Mouse (Mus musculus) hindbrain, embryonic 14.5 days (tissue): ENCODE measurements around the gene Spata5. TPM values are rescaled to one million over a fixed set of nuclear protein-coding genes. Genes with fewer than 3 reads are reported as not detected.

Source experiments
- ATAC-seq: fragments of 200-750 bp; cut with Nextera tagmentation; 2 replicates; pipeline ENCODE4 v1.8.0; 2017; ENCODE audit warnings: moderate number of reproducible peaks, mild to moderate bottlenecking, moderate TSS enrichment, moderate library complexity; ENCODE audit not compliant: low FRiP score
- DNase-seq: peaks from one replicate; pipeline ENCODE4 v3.0.0-alpha.2; 2015; ENCODE audit warnings: low spot score
- H3K27ac ChIP-seq: fragments of 300-500 bp; sonication (generic); 2 replicates; pipeline ENCODE4 v1.5.1; 2014; ENCODE audit warnings: mild to moderate bottlenecking, moderate library complexity
- H3K27me3 ChIP-seq: fragments of 300-500 bp; sonication (generic); 2 replicates; pipeline ENCODE4 v1.6.1; 2014; ENCODE audit warnings: mild to moderate bottlenecking, low read length, mixed read lengths; ENCODE audit not compliant: control insufficient read depth, insufficient read depth
- H3K36me3 ChIP-seq: fragments of 300-500 bp; sonication (generic); replicated peaks from 2 replicates; pipeline ENCODE4 v1.6.1; 2014; ENCODE audit not compliant: control insufficient read depth, insufficient read depth
- H3K4me1 ChIP-seq: fragments of 300-500 bp; sonication (generic); replicated peaks from 2 replicates; pipeline ENCODE4 v1.6.1; 2014; ENCODE audit warnings: antibody characterized with exemption, low read length, mixed read lengths; ENCODE audit not compliant: control insufficient read depth, insufficient read depth
- H3K4me2 ChIP-seq: fragments of 300-500 bp; sonication (generic); replicated peaks from 2 replicates; pipeline ENCODE4 v1.6.1; 2014; ENCODE audit warnings: mild to moderate bottlenecking, moderate library complexity
- H3K4me3 ChIP-seq: fragments of 300-500 bp; sonication (generic); replicated peaks from 2 replicates; pipeline ENCODE4 v1.5.1; 2014; ENCODE audit warnings: mild to moderate bottlenecking, low read length
- H3K9ac ChIP-seq: fragments of 300-500 bp; sonication (generic); 2 replicates; pipeline ENCODE4 v1.6.1; 2014
- H3K9me3 ChIP-seq: fragments of 300-500 bp; sonication (generic); 2 replicates; pipeline ENCODE4 v1.6.1; 2016; ENCODE audit warnings: low read length; ENCODE audit not compliant: control insufficient read depth
- WGBS: fragments of 180-500 bp; shearing (Covaris S2); extraction: QIAGEN DNeasy Blood & Tissue Kit; methylation state at CpG from one replicate; pipeline ENCODE4 v1.1.7; 2014; 5-methylcytosine and 5-hydroxymethylcytosine counted together
- polyA plus RNA-seq: library from polyadenylated mRNA; unstranded; fragments of >200 nt; fragmentation: Nextera tagmentation; extraction: Ambion mirVana; gene quantifications from 2 replicates; pipeline ENCODE4 v1.2.1, GENCODE M21; 2014

Spata5 gene
- polyA plus RNA-seq, 1 experiment from 2014 or later: 33.1 TPM

DNA sequence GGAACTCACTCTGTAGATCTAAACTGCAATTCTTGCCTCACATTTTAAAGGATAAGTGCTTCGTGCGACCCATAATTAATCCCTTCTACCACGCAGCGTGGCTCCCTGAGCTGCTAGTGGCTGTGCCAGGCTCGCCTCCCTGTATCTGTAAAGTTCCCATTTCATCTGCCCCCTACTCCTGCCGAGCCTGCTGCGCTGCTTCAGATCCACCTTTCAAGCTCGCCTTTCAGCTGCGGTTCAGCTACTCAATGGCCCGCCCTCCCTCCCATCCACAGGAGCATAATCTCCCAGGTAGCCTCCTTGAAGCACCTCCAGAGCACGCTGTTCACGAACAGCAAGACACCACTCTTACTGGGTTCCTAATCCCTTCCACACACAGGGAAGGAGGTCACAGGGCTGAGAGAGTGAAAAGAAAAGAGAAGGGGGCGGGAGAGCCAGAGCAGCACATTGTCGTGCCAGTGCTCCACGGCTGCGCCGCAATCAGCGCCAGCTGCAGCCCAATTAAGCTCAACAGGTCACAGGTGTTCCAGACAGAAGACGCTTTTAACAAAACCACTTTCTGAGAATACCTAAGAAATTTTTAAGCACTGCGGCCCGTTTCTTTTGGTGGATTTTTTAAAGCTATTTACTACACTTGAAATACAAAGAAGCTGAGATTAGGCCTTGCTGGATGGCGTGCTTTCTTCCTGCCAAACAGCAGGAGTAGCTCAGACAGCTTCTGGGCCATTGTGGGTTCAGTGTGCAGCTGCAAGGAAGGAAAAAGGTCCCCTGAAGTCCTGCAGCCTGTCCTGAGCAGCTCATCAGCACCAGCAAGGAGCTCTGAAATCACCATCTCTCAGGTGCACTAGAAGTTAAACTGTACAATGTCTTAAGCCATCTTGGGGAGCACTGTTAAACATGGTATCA, 150.2 kb downstream of the Spata5 start:
- 16% methylated on average over 22 of the region's 22 CpGs for WGBS
- H3K9ac ChIP-seq: peak overlapping the region; percentile 6; the same call in 1 of the 2 replicates
- H3K4me2 ChIP-seq: peak overlapping the region; percentile 39
- peaks cover 9% of the 10 kb centered on the region for H3K4me1 ChIP-seq
- no peaks in the 10 kb centered on the region for H3K9me3 ChIP-seq
- no peaks in the 10 kb centered on the region for H3K36me3 ChIP-seq
- DNase-seq (peak; percentile 34), ATAC-seq (peak; percentile 81; the same call in 1 of the 2 replicates)
- no peaks in the 10 kb centered on the region for H3K27me3 ChIP-seq
- no peak overlapping the region for H3K4me3 ChIP-seq
- H3K27ac ChIP-seq: no peak overlapping the region

DNA sequence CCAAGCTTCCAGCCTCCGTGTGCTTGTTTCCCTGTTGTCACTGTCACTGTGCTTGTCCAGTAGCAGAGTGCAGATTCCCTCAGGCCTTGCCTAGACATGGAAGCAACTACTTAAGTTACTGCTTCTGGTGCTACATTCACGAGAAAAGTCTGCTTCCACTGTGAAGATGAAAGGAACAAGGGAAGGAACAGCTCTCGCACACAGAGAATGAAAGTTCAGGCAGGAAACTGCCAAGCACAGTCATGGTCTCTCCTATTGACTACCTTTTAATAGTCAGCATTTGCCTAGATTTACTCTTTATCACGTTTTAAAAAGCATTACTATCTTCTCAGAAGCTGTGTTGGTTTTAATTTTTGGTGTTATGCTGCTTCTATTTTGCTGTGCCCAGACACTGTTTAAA, 151.9 kb downstream of the Spata5 start:
- H3K4me3 ChIP-seq: no peak overlapping the region
- no peaks in the 10 kb centered on the region for H3K9me3 ChIP-seq
- H3K27ac ChIP-seq: no peak overlapping the region
- peaks cover 9% of the 10 kb centered on the region for H3K4me1 ChIP-seq
- H3K4me2 ChIP-seq: no peak overlapping the region
- DNase-seq (no peak), ATAC-seq (no peak)
- WGBS: 56% methylated on average over 4 of the region's 4 CpGs
- H3K27me3 ChIP-seq: no peaks in the 10 kb centered on the region
- no peak overlapping the region for H3K9ac ChIP-seq
- H3K36me3 ChIP-seq: no peaks in the 10 kb centered on the region

DNA sequence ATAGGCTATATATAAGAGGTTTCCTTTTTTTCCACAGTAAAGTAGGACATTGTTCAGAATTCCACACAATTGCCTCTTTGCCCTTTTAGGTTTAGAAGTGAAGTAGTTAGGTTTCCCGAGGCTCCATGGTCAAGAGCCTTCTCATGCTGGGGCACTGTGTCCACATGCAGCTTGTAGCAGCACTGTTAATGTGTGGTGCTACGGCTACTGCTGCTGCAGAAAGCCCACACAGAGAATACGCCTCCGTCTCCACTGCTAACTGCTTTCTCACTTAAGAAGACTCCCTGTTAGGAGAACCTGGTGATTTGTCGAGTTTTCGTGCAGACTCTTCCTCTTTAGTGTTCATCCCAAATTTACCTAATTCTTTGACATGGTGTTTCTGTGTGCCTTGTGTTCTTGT, 152.4 kb downstream of the Spata5 start:
- no peak overlapping the region for H3K27ac ChIP-seq
- DNase-seq (no peak), ATAC-seq (no peak)
- no peak overlapping the region for H3K4me2 ChIP-seq
- H3K36me3 ChIP-seq: no peaks in the 10 kb centered on the region
- peaks cover 9% of the 10 kb centered on the region for H3K4me1 ChIP-seq
- H3K27me3 ChIP-seq: no peaks in the 10 kb centered on the region
- H3K9ac ChIP-seq: no peak overlapping the region
- H3K4me3 ChIP-seq: no peak overlapping the region
- H3K9me3 ChIP-seq: no peaks in the 10 kb centered on the region
- 77% methylated on average over 6 of the region's 6 CpGs for WGBS

- WGBS: 94% methylated on average over 6 of the region's 6 CpGs
- DNase-seq: no peak
- no peaks in the 10 kb centered on the region for H3K27me3 ChIP-seq
- no peak overlapping the region for H3K9ac ChIP-seq
- ATAC-seq: no peak
- peaks cover 7% of the 10 kb centered on the region; the same call in 1 of the 2 replicates for H3K36me3 ChIP-seq
- H3K4me2 ChIP-seq: no peak overlapping the region
- no peak overlapping the region for H3K27ac ChIP-seq
- H3K4me1 ChIP-seq: no peaks in the 10 kb centered on the region
- no peak overlapping the region for H3K4me3 ChIP-seq
- H3K9me3 ChIP-seq: no peaks in the 10 kb centered on the region
These were observed 157.1 kb downstream of the Spata5 start for GRCm38 (mm10) chr3:37576840-37577239.

GRCm38 (mm10) chr3:37577706-37578105, 158.0 kb downstream of the Spata5 start:
- Histone ChIP-seq H3K36me3 (peaks cover 7% of the 10 kb centered on the region; the same call in 1 of the 2 replicates), H3K9ac (no peak overlapping the region), H3K4me1 (no peaks in the 10 kb centered on the region), H3K27me3 (no peaks in the 10 kb centered on the region), H3K4me2 (no peak overlapping the region), H3K9me3 (no peaks in the 10 kb centered on the region), H3K4me3 (no peak overlapping the region), H3K27ac (no peak overlapping the region)
- ATAC-seq (no peak), DNase-seq (no peak)
- WGBS: 95% methylated on average over 3 of the region's 3 CpGs

DNA sequence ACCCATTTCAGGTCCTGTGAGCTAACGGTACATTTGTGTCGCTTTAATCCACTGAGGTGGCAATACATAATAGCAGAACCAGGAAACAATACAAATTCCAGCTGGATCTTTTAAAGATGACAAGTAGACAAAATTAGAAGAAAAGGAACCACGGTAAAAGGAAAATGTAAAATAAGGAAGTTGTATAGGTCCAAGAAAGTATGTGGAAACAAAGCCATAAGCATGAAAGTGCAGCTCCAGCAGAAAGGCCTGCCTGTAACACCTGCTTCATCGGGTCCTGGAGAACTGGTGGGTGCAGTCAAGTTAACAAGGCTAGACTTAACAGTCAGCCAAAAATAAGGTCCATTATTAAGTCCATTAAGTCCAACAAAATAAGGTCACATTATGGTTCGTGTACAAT, 164.9 kb downstream of the Spata5 start:
- H3K27ac ChIP-seq: no peak overlapping the region
- H3K9ac ChIP-seq: no peak overlapping the region
- 0 out of 2 replicates have a peak, but pooled peaks cover 7% of the 10 kb centered on the region for H3K36me3 ChIP-seq
- no peaks in the 10 kb centered on the region for H3K27me3 ChIP-seq
- no peak for DNase-seq
- no peak overlapping the region for H3K4me2 ChIP-seq
- no peak overlapping the region for H3K4me3 ChIP-seq
- 89% methylated on average over 5 of the region's 5 CpGs for WGBS
- ATAC-seq: no peak
- H3K9me3 ChIP-seq: no peaks in the 10 kb centered on the region
- peaks cover 14% of the 10 kb centered on the region for H3K4me1 ChIP-seq

GRCm38 (mm10) chr3:37585967-37586730, 166.5 kb downstream of the Spata5 start:
- 8% methylated on average over 15 of the region's 15 CpGs for WGBS
- peaks cover 14% of the 10 kb centered on the region for H3K4me1 ChIP-seq
- ATAC-seq: peak; percentile 75; the same call in 1 of the 2 replicates
- peak; percentile 64 for DNase-seq
- peak overlapping the region; percentile 82 for H3K27ac ChIP-seq
- no peaks in the 10 kb centered on the region for H3K27me3 ChIP-seq
- H3K4me3 ChIP-seq: 0 out of 2 replicates have a peak overlapping the region, but pooled peaks have one; percentile 0
- H3K4me2 ChIP-seq: peak overlapping the region; percentile 47
- H3K36me3 ChIP-seq: no peaks in the 10 kb centered on the region
- H3K9ac ChIP-seq: peak overlapping the region; percentile 54
- no peaks in the 10 kb centered on the region for H3K9me3 ChIP-seq

GRCm38 (mm10) chr3:37586731-37587578, 167.3 kb downstream of the Spata5 start:
- H3K27ac ChIP-seq: peak overlapping the region; percentile 82
- no peaks in the 10 kb centered on the region for H3K36me3 ChIP-seq
- peak overlapping the region; percentile 54 for H3K9ac ChIP-seq
- peaks cover 14% of the 10 kb centered on the region for H3K4me1 ChIP-seq
- DNase-seq: peak; percentile 50
- H3K4me2 ChIP-seq: peak overlapping the region; percentile 47
- 0 out of 2 replicates have a peak overlapping the region, but pooled peaks have one; percentile 0 for H3K4me3 ChIP-seq
- no peaks in the 10 kb centered on the region for H3K9me3 ChIP-seq
- 33% methylated on average over 16 of the region's 16 CpGs for WGBS
- no peaks in the 10 kb centered on the region for H3K27me3 ChIP-seq
- ATAC-seq: no peak; the same call in 1 of the 2 replicates
